Mouse (Mus musculus) testis, postnatal 10 days (tissue): Measurements from ENCODE around the gene Olfr1039.
"Not testable (repeated sequence)": the region's sequence is repeated elsewhere in the genome, so short reads cannot be mapped to it uniquely, and the experiment has no call there.

Source experiments
- DNase-seq: peaks from one replicate; pipeline ENCODE4 v3.0.0; 2021; ENCODE audit warnings: low spot score

Olfr1039 gene

DNA sequence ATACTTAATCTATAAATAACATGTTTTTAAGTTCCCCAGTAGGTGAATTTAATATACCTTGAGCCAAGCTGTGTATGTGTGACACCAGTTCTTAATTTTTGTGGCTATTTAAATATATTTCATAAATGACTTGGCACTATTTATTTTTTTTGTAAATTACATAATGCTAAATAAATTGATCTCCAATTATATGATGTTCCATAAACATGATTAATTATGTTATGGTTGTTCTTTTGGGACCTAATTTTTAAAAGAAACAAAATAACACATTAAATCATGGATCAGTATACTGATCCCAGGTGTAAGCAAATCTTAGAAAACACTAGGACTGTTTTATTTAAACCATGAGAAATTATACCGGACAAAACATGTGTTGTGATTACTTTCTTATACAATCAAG, at the start of gene Olfr1039:
TSS of gene Olfr1039 (minus strand) at position 101 of the 400 bp plus-strand sequence.
- DNase-seq = no peak

DNA sequence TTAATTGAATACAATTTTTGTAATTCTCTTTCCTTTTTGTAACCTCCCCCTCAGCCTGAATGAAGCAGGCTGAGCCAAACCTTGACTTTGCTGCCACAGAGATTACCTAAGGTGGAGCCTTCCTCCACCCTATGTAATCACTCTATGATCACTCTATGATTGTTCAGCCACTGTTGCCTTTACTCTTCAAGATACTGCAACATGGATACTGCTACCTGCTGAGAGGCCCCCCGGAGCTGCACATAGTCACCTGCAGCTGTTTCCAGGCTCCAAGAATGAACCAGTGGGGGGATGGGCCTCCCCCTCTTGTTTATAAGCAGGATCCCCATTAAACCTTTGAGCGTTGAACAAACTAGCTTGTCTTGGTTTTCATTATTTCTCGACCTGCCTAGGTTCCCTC, 44.2 kb upstream of the Olfr1039 start:
- no peak for DNase-seq

DNA sequence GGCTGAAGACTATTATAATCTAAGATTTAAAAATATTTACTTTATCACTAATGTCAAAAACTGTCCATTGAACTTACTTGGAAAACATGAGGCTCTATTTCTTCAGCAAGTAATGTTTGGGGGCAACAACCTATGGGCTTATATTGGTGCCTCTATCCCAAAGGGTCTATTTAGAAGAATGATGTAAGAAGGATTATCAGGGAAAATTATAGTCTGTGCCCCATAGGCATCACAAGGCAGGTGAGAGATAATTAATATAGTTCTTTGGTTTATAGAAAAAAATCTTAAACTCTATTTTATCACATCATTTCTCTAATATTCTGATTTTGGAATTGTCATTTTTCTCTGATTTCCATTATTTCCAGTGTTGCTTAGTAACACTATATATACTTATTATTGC, 42.0 kb upstream of the Olfr1039 start, which contains the start of gene Olfr1044:
TSS of gene Olfr1044 (minus strand) at position 101 of the 400 bp plus-strand sequence.
- no peak for DNase-seq

DNA sequence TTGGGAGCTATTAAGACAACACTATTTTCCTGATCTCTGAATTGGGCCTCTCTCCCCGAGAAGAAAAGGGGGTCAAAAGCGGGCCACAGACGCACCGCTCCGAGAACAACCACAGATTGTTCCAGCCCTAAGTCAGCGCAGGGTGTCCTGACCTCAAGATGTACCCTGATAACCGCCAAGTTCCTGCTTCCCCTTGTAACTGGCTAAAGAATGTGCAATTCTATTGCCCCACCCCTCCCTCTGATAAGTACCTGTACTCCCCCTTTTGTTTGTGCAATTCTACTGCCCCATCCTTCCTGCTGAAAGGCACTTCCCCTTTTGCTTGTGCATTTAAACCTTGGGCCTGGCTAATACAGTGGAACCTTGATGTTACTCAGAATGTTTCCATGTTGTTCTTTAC, 39.7 kb upstream of the Olfr1039 start:
- DNase-seq = not testable (repeated sequence)

DNA sequence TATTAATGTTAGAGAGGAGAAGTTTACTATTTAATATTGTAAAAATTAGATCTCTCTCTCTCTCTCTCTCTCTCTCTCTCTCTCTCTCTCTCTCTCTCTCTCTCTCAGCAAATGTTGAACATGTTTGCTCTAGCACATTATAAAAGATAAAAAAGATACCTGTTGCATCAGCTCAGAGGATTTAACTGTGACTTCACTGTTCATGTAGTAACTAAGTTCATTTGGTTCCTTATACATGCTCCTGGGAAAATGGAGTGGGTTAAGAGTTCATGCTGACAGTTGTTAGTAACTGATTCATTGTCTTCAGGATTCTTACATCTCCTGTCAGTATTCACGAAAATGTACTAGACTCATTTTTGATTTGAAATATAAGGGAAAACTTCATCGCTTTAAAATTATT, 31.7 kb upstream of the Olfr1039 start, which contains the start of gene Olfr1043:
TSS of gene Olfr1043 (minus strand) at position 101 of the 400 bp plus-strand sequence.
- DNase-seq = no peak

DNA sequence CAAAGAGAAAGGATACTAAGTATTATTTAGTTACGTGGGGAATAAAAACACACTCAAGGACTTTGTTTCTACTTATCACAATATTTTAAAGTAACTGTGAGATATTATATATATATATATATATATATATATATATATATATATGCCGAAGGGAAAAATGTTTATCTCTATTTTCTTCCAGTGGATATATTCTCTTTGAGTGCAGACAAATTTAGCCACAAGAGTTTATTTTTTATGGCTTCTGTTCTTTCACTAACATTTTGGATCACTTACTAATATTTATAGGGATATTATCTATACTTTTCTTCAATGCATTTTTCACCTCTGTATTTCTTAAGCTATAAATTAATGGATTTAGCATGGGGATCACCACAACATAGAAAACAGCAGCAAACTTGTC, 26.0 kb upstream of the Olfr1039 start, which contains the start of gene Olfr1042:
TSS of gene Olfr1042 (minus strand) at position 101 of the 400 bp plus-strand sequence.
- DNase-seq = no peak

DNA sequence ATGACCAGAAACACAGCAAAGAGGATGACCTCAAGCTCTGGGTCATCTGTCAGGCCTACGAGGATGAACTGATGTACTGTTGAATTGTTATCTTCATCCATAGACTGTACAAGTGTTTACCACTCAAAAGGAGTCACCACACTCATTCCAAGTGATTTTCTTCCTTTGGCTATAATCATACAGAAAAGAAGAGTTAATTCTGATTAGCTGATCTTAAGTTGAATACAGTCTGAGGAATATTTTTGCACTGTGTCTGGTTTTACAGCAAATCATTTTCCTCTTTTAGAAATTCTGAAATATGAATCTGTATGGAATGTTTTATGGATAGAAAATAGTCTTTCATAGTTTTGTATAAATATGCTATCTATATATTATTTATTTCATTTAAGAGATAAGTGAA, 10.9 kb upstream of the Olfr1039 start, which contains the start of gene Olfr1040:
TSS of gene Olfr1040 (minus strand) at position 101 of the 400 bp plus-strand sequence.
- no peak for DNase-seq

DNA sequence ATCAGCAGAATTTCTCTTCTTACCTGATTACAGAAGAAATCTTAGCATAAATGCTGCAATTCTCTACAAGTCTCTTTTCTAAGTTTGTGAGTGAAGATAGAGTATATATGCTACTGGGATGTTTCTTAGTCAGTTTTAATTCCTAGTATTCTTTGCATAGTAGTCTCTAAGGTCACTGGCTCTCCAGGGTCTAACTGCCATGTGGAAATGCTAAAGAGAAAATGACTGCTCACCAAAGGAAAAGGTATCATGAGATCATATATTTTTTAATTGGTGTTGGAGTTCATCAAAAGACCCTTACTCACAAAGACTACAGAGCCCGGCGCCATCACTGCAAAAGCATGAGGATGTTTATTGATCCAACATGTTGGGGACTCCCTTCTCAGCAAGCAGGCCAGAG, 48.4 kb downstream of the Olfr1039 start, which contains the start of gene Olfr1037:
TSS of gene Olfr1037 (minus strand) at position 101 of the 400 bp plus-strand sequence.
- no peak for DNase-seq

DNA sequence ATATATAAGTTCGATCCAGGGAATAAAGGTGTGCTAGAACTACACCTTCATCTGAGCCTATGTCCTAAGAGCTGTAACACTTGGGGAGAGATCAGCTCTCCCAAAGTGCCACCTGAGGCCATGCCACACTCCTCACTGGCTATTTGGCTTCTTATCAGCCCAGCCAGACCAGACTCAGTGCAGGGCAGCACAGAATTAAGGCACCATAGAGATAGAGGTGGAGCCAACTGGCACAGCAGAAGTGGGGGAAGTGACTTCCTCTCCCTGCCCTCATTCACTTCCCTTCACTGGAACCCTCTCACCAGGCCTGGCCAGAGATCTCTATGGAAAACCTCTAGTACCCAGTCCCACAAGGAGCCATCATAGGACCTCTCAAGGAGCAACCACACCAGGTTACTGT, 55.2 kb downstream of the Olfr1039 start:
- DNase-seq = not testable (repeated sequence)
